Mouse (Mus musculus): Measurements from ENCODE around the gene Mllt11. TPM values are rescaled to one million over a fixed set of nuclear protein-coding genes. Genes with fewer than 3 reads are reported as not detected.

Mllt11 gene
- polyA plus RNA-seq, 2 experiments, result 16.7 to 38.5 TPM

DNA sequence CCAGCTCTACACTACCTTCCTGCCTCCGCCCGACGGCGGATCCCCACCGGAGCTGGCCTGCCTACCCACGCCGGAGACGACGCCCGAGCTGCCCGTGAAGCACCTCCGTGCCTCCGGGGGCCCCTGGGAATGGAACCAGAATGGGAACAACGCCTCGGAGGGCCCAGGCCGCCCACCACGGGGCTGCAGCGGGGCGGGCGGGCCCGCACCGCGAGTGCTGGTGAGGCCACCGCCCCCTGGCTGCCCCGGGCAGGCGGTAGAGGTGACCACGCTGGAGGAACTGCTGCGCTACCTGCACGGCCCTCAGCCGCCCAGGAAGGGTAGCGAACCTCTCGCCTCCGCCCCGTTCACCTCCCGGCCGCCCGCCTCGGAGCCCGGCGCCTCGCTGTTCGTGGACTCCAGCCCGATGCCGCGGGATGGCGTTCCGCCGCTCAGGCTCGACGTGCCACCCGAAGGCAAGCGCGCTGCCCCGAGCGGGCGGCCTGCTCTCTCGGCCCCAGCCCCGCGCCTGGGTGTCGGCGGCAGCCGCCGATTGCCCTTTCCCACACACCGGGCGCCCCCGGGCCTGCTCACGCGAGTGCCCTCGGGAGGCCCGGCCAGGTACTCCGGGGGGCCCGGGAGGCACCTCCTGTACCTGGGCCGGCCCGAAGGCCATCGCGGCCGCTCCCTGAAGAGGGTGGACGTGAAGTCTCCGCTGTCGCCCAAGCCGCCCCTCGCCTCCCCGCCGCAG, 59.3 kb downstream of the Mllt11 start:
- peaks cover 60% of the 10 kb centered on the region for H3K36me3 ChIP-seq (ENCODE audit: control insufficient read depth, insufficient read depth, low read length)

GRCm38 (mm10) chr3:95171105-95171504, 60.9 kb downstream of the Mllt11 start:
- no peak for TF ChIP-seq POLR2A (IDR thresholded peaks at IDR 0.05; ENCODE audit: borderline replicate concordance, extremely low read depth, insufficient read depth, insufficient read length)
- DNase-seq (ENCODE audit: low spot score) (no peak), ATAC-seq (ENCODE audit: low FRiP score, low read depth) (no peak)
- Histone ChIP-seq H3K27me3 (ENCODE audit: control insufficient read depth, insufficient read depth, low read length) (peaks cover 30% of the 10 kb centered on the region), H3K4me1 (ENCODE audit: control insufficient read depth, insufficient read depth, low read length) (peaks cover 5% of the 10 kb centered on the region; the same call in 1 of the 2 replicates), H3K9ac (ENCODE audit: low read depth, low read length, severe bottlenecking) (no peak overlapping the region), H3K4me3 (replicated peaks; ENCODE audit: low read length) (no peak overlapping the region), H3K9me3 (ENCODE audit: control insufficient read depth, low read length) (no peaks in the 10 kb centered on the region), H3K27ac (replicated peaks; ENCODE audit: low read depth, low read length) (no peak overlapping the region), H3K36me3 (ENCODE audit: control insufficient read depth, insufficient read depth, low read length) (peaks cover 75% of the 10 kb centered on the region), H3K4me2 (replicated peaks; ENCODE audit: low read depth, low read length, severe bottlenecking) (no peak overlapping the region)
- WGBS, result 64% methylated on average over 6 of the region's 6 CpGs

More for the DNA sequence above, 59.3 kb downstream of the Mllt11 start:
- Histone ChIP-seq H3K9ac (ENCODE audit: low read depth, low read length, severe bottlenecking) (peak overlapping the region; percentile 31; the same call in 1 of the 2 replicates), H3K4me3 (replicated peaks; ENCODE audit: low read length) (0 out of 2 replicates have a peak overlapping the region, but pooled peaks have one; percentile 22), H3K27me3 (ENCODE audit: control insufficient read depth, insufficient read depth, low read length) (peaks cover 30% of the 10 kb centered on the region), H3K4me1 (ENCODE audit: control insufficient read depth, insufficient read depth, low read length) (peaks cover 5% of the 10 kb centered on the region; the same call in 1 of the 2 replicates), H3K9me3 (ENCODE audit: control insufficient read depth, low read length) (no peaks in the 10 kb centered on the region), H3K4me2 (replicated peaks; ENCODE audit: low read depth, low read length, severe bottlenecking) (no peak overlapping the region), H3K27ac (replicated peaks; ENCODE audit: low read depth, low read length) (no peak overlapping the region)
- no peak for TF ChIP-seq POLR2A (IDR thresholded peaks at IDR 0.05; ENCODE audit: borderline replicate concordance, extremely low read depth, insufficient read depth, insufficient read length)
- ATAC-seq (ENCODE audit: low FRiP score, low read depth), result no peak
- DNase-seq (ENCODE audit: low spot score), result no peak
- WGBS, result 24% methylated on average over 35 of the region's 84 CpGs

GRCm38 (mm10) chr3:95169996-95170395, 62.0 kb downstream of the Mllt11 start:
- H3K4me1 ChIP-seq (ENCODE audit: control insufficient read depth, insufficient read depth, low read length), result peaks cover 5% of the 10 kb centered on the region; the same call in 1 of the 2 replicates
- peaks cover 30% of the 10 kb centered on the region for H3K27me3 ChIP-seq (ENCODE audit: control insufficient read depth, insufficient read depth, low read length)
- H3K9ac ChIP-seq (ENCODE audit: low read depth, low read length, severe bottlenecking), result no peak overlapping the region
- no peak overlapping the region for H3K4me3 ChIP-seq (replicated peaks; ENCODE audit: low read length)
- peaks cover 83% of the 10 kb centered on the region for H3K36me3 ChIP-seq (ENCODE audit: control insufficient read depth, insufficient read depth, low read length)
- no peak for DNase-seq (ENCODE audit: low spot score)
- ATAC-seq (ENCODE audit: low FRiP score, low read depth), result no peak
- TF ChIP-seq POLR2A (IDR thresholded peaks at IDR 0.05; ENCODE audit: borderline replicate concordance, extremely low read depth, insufficient read depth, insufficient read length), result no peak
- no peak overlapping the region for H3K27ac ChIP-seq (replicated peaks; ENCODE audit: low read depth, low read length)
- H3K9me3 ChIP-seq (ENCODE audit: control insufficient read depth, low read length), result no peaks in the 10 kb centered on the region
- 90% methylated on average over 10 of the region's 10 CpGs for WGBS
- no peak overlapping the region for H3K4me2 ChIP-seq (replicated peaks; ENCODE audit: low read depth, low read length, severe bottlenecking)

Other genes starting within 250 kb of the Mllt11 start
- gene Zfp687, start 216.7 kb downstream of the Mllt11 start, polyA plus RNA-seq (2012; rRNA removed), result 26.8 and 28.8 TPM in 2 replicates
- 18.8 and 23.2 TPM in 2 replicates for gene Zfp687, start 216.7 kb downstream of the Mllt11 start, polyA plus RNA-seq (2014; fragmentation: Nextera tagmentation; extraction: Ambion mirVana)
- 249 and 282 TPM in 2 replicates for gene Psmd4, start 189.6 kb downstream of the Mllt11 start, polyA plus RNA-seq (2012; rRNA removed)
- gene Psmd4, start 189.6 kb downstream of the Mllt11 start, polyA plus RNA-seq (2014; fragmentation: Nextera tagmentation; extraction: Ambion mirVana), result 258 and 280 TPM in 2 replicates
- 35.1 and 41.2 TPM in 2 replicates for gene Pip5k1a, start 125.2 kb downstream of the Mllt11 start, polyA plus RNA-seq (2012; rRNA removed)
- gene Pip5k1a, start 125.2 kb downstream of the Mllt11 start, polyA plus RNA-seq (2014; fragmentation: Nextera tagmentation; extraction: Ambion mirVana), result 15.7 and 16.5 TPM in 2 replicates
- gene Vps72, start 121.1 kb downstream of the Mllt11 start, polyA plus RNA-seq (2012; rRNA removed), result 125 and 130 TPM in 2 replicates
- gene Vps72, start 121.1 kb downstream of the Mllt11 start, polyA plus RNA-seq (2014; fragmentation: Nextera tagmentation; extraction: Ambion mirVana), result 141 and 163 TPM in 2 replicates
- 3.2 and 5.0 TPM in 2 replicates for gene Tmod4, start 107.7 kb downstream of the Mllt11 start, polyA plus RNA-seq (2012; rRNA removed)
- 2.9 and 3.7 TPM in 2 replicates for gene Tmod4, start 107.7 kb downstream of the Mllt11 start, polyA plus RNA-seq (2014; fragmentation: Nextera tagmentation; extraction: Ambion mirVana)
- gene Scnm1, start 98.2 kb downstream of the Mllt11 start, polyA plus RNA-seq (2012; rRNA removed), result 85.0 and 106 TPM in 2 replicates
- gene Scnm1, start 98.2 kb downstream of the Mllt11 start, polyA plus RNA-seq (2014; fragmentation: Nextera tagmentation; extraction: Ambion mirVana), result 65.7 and 73.1 TPM in 2 replicates
- gene Lysmd1, start 98.1 kb downstream of the Mllt11 start, polyA plus RNA-seq (2012; rRNA removed), result 11.7 and 11.8 TPM in 2 replicates
- 13.3 and 15.3 TPM in 2 replicates for gene Lysmd1, start 98.1 kb downstream of the Mllt11 start, polyA plus RNA-seq (2014; fragmentation: Nextera tagmentation; extraction: Ambion mirVana)
- 4.4 and 4.9 TPM in 2 replicates for gene Tnfaip8l2, start 89.8 kb downstream of the Mllt11 start, polyA plus RNA-seq (2012; rRNA removed)
- gene Tnfaip8l2, start 89.8 kb downstream of the Mllt11 start, polyA plus RNA-seq (2014; fragmentation: Nextera tagmentation; extraction: Ambion mirVana), result 6.1 and 8.0 TPM in 2 replicates
- 56.5 and 79.0 TPM in 2 replicates for gene Sema6c, start 71.7 kb downstream of the Mllt11 start, polyA plus RNA-seq (2012; rRNA removed)
- 14.0 and 15.7 TPM in 2 replicates for gene Sema6c, start 71.7 kb downstream of the Mllt11 start, polyA plus RNA-seq (2014; fragmentation: Nextera tagmentation; extraction: Ambion mirVana)
- 26.2 and 26.4 TPM in 2 replicates for gene Gabpb2, start 14.3 kb downstream of the Mllt11 start, polyA plus RNA-seq (2012; rRNA removed)
- gene Gabpb2, start 14.3 kb downstream of the Mllt11 start, polyA plus RNA-seq (2014; fragmentation: Nextera tagmentation; extraction: Ambion mirVana), result 9.7 and 11.5 TPM in 2 replicates
- gene Cdc42se1, start 3.4 kb downstream of the Mllt11 start, polyA plus RNA-seq (2012; rRNA removed), result 76.1 and 93.1 TPM in 2 replicates
- 119 and 126 TPM in 2 replicates for gene Cdc42se1, start 3.4 kb downstream of the Mllt11 start, polyA plus RNA-seq (2014; fragmentation: Nextera tagmentation; extraction: Ambion mirVana)
- 0.87 and 0.89 TPM in 2 replicates for gene Gm128, start 9.4 kb upstream of the Mllt11 start, polyA plus RNA-seq (2012; rRNA removed)
- 0.50 and 0.63 TPM in 2 replicates for gene Gm128, start 9.4 kb upstream of the Mllt11 start, polyA plus RNA-seq (2014; fragmentation: Nextera tagmentation; extraction: Ambion mirVana)
- gene Bnipl, start 19.0 kb upstream of the Mllt11 start, polyA plus RNA-seq (2012; rRNA removed), result 6.8 and 12.0 TPM in 2 replicates
- 11.7 and 13.3 TPM in 2 replicates for gene Bnipl, start 19.0 kb upstream of the Mllt11 start, polyA plus RNA-seq (2014; fragmentation: Nextera tagmentation; extraction: Ambion mirVana)
- 45.8 and 57.9 TPM in 2 replicates for gene Mindy1, start 49.2 kb upstream of the Mllt11 start, polyA plus RNA-seq (2012; rRNA removed)
- gene Mindy1, start 49.2 kb upstream of the Mllt11 start, polyA plus RNA-seq (2014; fragmentation: Nextera tagmentation; extraction: Ambion mirVana), result 45.6 and 47.5 TPM in 2 replicates
- gene Prune1, start 49.9 kb upstream of the Mllt11 start, polyA plus RNA-seq (2012; rRNA removed), result 31.5 and 38.0 TPM in 2 replicates
- gene Prune1, start 49.9 kb upstream of the Mllt11 start, polyA plus RNA-seq (2014; fragmentation: Nextera tagmentation; extraction: Ambion mirVana), result 21.8 and 24.0 TPM in 2 replicates
- gene Anxa9, start 75.0 kb upstream of the Mllt11 start, polyA plus RNA-seq (2012; rRNA removed), result 3.8 and 4.7 TPM in 2 replicates
- gene Anxa9, start 75.0 kb upstream of the Mllt11 start, polyA plus RNA-seq (2014; fragmentation: Nextera tagmentation; extraction: Ambion mirVana), result 4.7 and 4.9 TPM in 2 replicates
- gene Cers2, start 82.6 kb upstream of the Mllt11 start, polyA plus RNA-seq (2012; rRNA removed), result 183 TPM in 2 replicates
- 140 and 155 TPM in 2 replicates for gene Cers2, start 82.6 kb upstream of the Mllt11 start, polyA plus RNA-seq (2014; fragmentation: Nextera tagmentation; extraction: Ambion mirVana)
- gene Setdb1, start 125.0 kb upstream of the Mllt11 start, polyA plus RNA-seq (2012; rRNA removed), result 56.2 and 57.9 TPM in 2 replicates
- gene Setdb1, start 125.0 kb upstream of the Mllt11 start, polyA plus RNA-seq (2014; fragmentation: Nextera tagmentation; extraction: Ambion mirVana), result 44.2 and 51.7 TPM in 2 replicates
- gene 4930558C23Rik, start 170.7 kb upstream of the Mllt11 start, polyA plus RNA-seq (2012; rRNA removed), result 0.18 TPM in 1 of 2 replicates, not detected in the other
- gene 4930558C23Rik, start 170.7 kb upstream of the Mllt11 start, polyA plus RNA-seq (2014; fragmentation: Nextera tagmentation; extraction: Ambion mirVana), result not detected in 2 replicates
- 57.1 and 70.3 TPM in 2 replicates for gene Arnt, start 202.2 kb upstream of the Mllt11 start, polyA plus RNA-seq (2012; rRNA removed)
- 37.9 and 44.8 TPM in 2 replicates for gene Arnt, start 202.2 kb upstream of the Mllt11 start, polyA plus RNA-seq (2014; fragmentation: Nextera tagmentation; extraction: Ambion mirVana)